Mouse (Mus musculus) MEL (cell line): ENCODE results near the gene Chst13. TPM values are rescaled to one million over a fixed set of nuclear protein-coding genes. Genes with fewer than 3 reads are reported as not detected.

Source experiments
- DNase-seq: peaks from one replicate; pipeline ENCODE4 v3.0.0; 2011; ENCODE audit warnings: low read depth, low spot score
- H3K27ac ChIP-seq: 2 replicates; pipeline ENCODE4 v1.5.1; 2012; ENCODE audit warnings: low read depth, mild to moderate bottlenecking, control low read depth, low read length, moderate library complexity; ENCODE audit not compliant: control insufficient read depth
- H3K27me3 ChIP-seq, 2 experiments: fragments of 150-350 bp in 1 of 2; sonication (generic) in 1 of 2; 2 replicates each; pipeline ENCODE4 v1.6.1; 2012; ENCODE audit warnings: low read length in 2 of 2, mild to moderate bottlenecking in 2 of 2, improper control_type of control experiment in 1 of 2, moderate library complexity in 1 of 2; ENCODE audit not compliant: insufficient read depth in 2 of 2, control insufficient read depth in 1 of 2
- H3K36me3 ChIP-seq, 2 experiments: 2 replicates each; pipeline ENCODE4 v1.6.1; 2012 to 2014; ENCODE audit warnings: low read length in 2 of 2, improper control_type of control experiment in 1 of 2, inconsistent platforms in 1 of 2, mild to moderate bottlenecking in 1 of 2; ENCODE audit not compliant: insufficient read depth in 2 of 2, control insufficient read depth in 1 of 2
- H3K4me1 ChIP-seq, 2 experiments: fragments of 150-350 bp in 1 of 2; sonication (generic) in 1 of 2; 2 replicates each; pipeline ENCODE4 v1.6.1; 2012; ENCODE audit warnings: low read length in 2 of 2, improper control_type of control experiment in 1 of 2, mild to moderate bottlenecking in 1 of 2; ENCODE audit not compliant: insufficient read depth in 2 of 2, control insufficient read depth in 1 of 2
- H3K4me3 ChIP-seq, 2 experiments: fragments of 150-350 bp in 1 of 2; sonication (generic) in 1 of 2; 2 replicates each; pipeline ENCODE4 v1.5.1; 2012; ENCODE audit warnings: low read depth in 2 of 2, low read length in 2 of 2, mild to moderate bottlenecking in 2 of 2, moderate library complexity in 2 of 2, control low read depth in 1 of 2, improper control_type of control experiment in 1 of 2; ENCODE audit not compliant: control insufficient read depth in 1 of 2, insufficient read depth in 1 of 2
- H3K79me2 ChIP-seq: 2 replicates; pipeline ENCODE4 v1.6.1; 2012; ENCODE audit warnings: mild to moderate bottlenecking, low read length, moderate library complexity; ENCODE audit not compliant: control insufficient read depth, poor library complexity, insufficient read depth
- H3K9ac ChIP-seq: 2 replicates; pipeline ENCODE4 v1.6.1; 2012; ENCODE audit warnings: low read depth, mild to moderate bottlenecking, control low read depth, low read length, moderate library complexity; ENCODE audit not compliant: control insufficient read depth, poor library complexity, severe bottlenecking
- H3K9me3 ChIP-seq: fragments of 150-350 bp; sonication (generic); replicated peaks from 2 replicates; pipeline ENCODE4 v1.6.1; 2012; ENCODE audit warnings: mild to moderate bottlenecking, low read length, improper control_type of control experiment, moderate library complexity; ENCODE audit not compliant: insufficient read depth
- BHLHE40 ChIP-seq: IDR thresholded peaks from 2 replicates; pipeline ENCODE4 v1.6.1; 2012; ENCODE audit warnings: low read depth, mild to moderate bottlenecking, inconsistent platforms, low read length, improper control_type of control experiment, borderline replicate concordance
- CHD1 ChIP-seq: IDR thresholded peaks from 2 replicates; pipeline ENCODE4 v1.6.1; 2012; ENCODE audit warnings: low read depth, mild to moderate bottlenecking, inconsistent platforms, low read length, improper control_type of control experiment
- CTCF ChIP-seq, 3 experiments: IDR thresholded peaks in 2 of 3; conservative IDR thresholded peaks in 1 of 3; 2 replicates each; pipeline ENCODE4 v1.5.1; 2011 to 2012; ENCODE audit warnings: low read length in 3 of 3, low read depth in 2 of 3, mild to moderate bottlenecking in 2 of 3, improper control_type of control experiment in 1 of 3, inconsistent platforms in 1 of 3, mixed read lengths in 1 of 3, moderate library complexity in 1 of 3; ENCODE audit not compliant: control insufficient read depth in 1 of 3, insufficient read depth in 1 of 3, poor library complexity in 1 of 3, severe bottlenecking in 1 of 3
- GABPA ChIP-seq: IDR thresholded peaks from 2 replicates; pipeline ENCODE4 v1.6.1; 2012; ENCODE audit warnings: low read depth, mild to moderate bottlenecking, inconsistent platforms, low read length, improper control_type of control experiment, moderate library complexity
- MAFK ChIP-seq: IDR thresholded peaks from 2 replicates; pipeline ENCODE4 v1.6.1; 2011; ENCODE audit warnings: low read depth, mild to moderate bottlenecking, low read length, improper control_type of control experiment, borderline replicate concordance
- MEF2A ChIP-seq: IDR thresholded peaks from 2 replicates; pipeline ENCODE4 v1.6.1; 2014; ENCODE audit warnings: low read depth, mild to moderate bottlenecking, inconsistent platforms, low read length, improper control_type of control experiment; ENCODE audit not compliant: poor library complexity, insufficient replicate concordance, severe bottlenecking; ENCODE audit errors: extremely low read depth
- MXI1 ChIP-seq: IDR thresholded peaks from 2 replicates; pipeline ENCODE4 v1.6.1; 2011; ENCODE audit warnings: mild to moderate bottlenecking, low read depth, low read length, improper control_type of control experiment
- MYB ChIP-seq: IDR thresholded peaks from 2 replicates; pipeline ENCODE4 v1.6.1; 2011; ENCODE audit warnings: mild to moderate bottlenecking, low read depth, low read length, improper control_type of control experiment
- NELFE ChIP-seq: IDR thresholded peaks from 2 replicates; pipeline ENCODE4 v1.6.1; 2011; ENCODE audit warnings: low read depth, low read length, improper control_type of control experiment
- NRF1 ChIP-seq: IDR thresholded peaks from 2 replicates; pipeline ENCODE4 v1.6.1; 2014; ENCODE audit warnings: low read depth, mild to moderate bottlenecking, inconsistent platforms, low read length, improper control_type of control experiment, moderate library complexity; ENCODE audit not compliant: poor library complexity, insufficient read depth, severe bottlenecking
- POLR2AphosphoS2 ChIP-seq: IDR thresholded peaks from 2 replicates; pipeline ENCODE4 v1.6.1; 2011; ENCODE audit warnings: low read length, improper control_type of control experiment
- POLR2AphosphoS5 ChIP-seq: IDR thresholded peaks from 2 replicates; pipeline ENCODE4 v1.6.1; 2012; ENCODE audit warnings: low read depth, borderline replicate concordance, mild to moderate bottlenecking, inconsistent platforms, low read length, moderate library complexity, mixed read lengths
- RCOR1 ChIP-seq: IDR thresholded peaks from 2 replicates; pipeline ENCODE4 v1.6.1; 2012; ENCODE audit warnings: low read depth, mild to moderate bottlenecking, inconsistent platforms, low read length, improper control_type of control experiment
- TAL1 ChIP-seq: IDR thresholded peaks from 2 replicates; pipeline ENCODE4 v1.6.1; 2012; ENCODE audit warnings: mild to moderate bottlenecking, inconsistent platforms, low read length, moderate library complexity, mixed read lengths
- TCF12 ChIP-seq: IDR thresholded peaks from 2 replicates; pipeline ENCODE4 v1.6.1; 2014; ENCODE audit warnings: low read depth, mild to moderate bottlenecking, inconsistent platforms, low read length, improper control_type of control experiment, moderate library complexity
- USF2 ChIP-seq, 2 experiments: IDR thresholded peaks; 2 replicates each; pipeline ENCODE4 v1.6.1; 2011 to 2012; ENCODE audit warnings: improper control_type of control experiment in 2 of 2, low read length in 2 of 2, borderline replicate concordance in 1 of 2, inconsistent platforms in 1 of 2, low read depth in 1 of 2, mild to moderate bottlenecking in 1 of 2; ENCODE audit not compliant: insufficient read depth in 1 of 2
- ZC3H11A ChIP-seq: IDR thresholded peaks from 2 replicates; pipeline ENCODE4 v1.6.1; 2012; ENCODE audit warnings: low read depth, mild to moderate bottlenecking, inconsistent platforms, low read length, improper control_type of control experiment
- ZMIZ1 ChIP-seq: IDR thresholded peaks from 2 replicates; pipeline ENCODE4 v1.6.1; 2012; ENCODE audit warnings: low read depth, mild to moderate bottlenecking, inconsistent platforms, low read length, improper control_type of control experiment, moderate library complexity
- polyA plus RNA-seq, 2 experiments: library from polyadenylated mRNA; stranded (reverse) in 1 of 2; unstranded in 1 of 2; fragments of >175 nt in 1 of 2; fragments of >200 nt in 1 of 2; gene quantifications; 2 replicates each; pipeline versions ENCODE4 v1.2.1 to v1.2.4; 2012; ENCODE audit warnings: low replicate concordance in 2 of 2, low read depth in 1 of 2; ENCODE audit not compliant: insufficient read length in 2 of 2, insufficient read depth in 1 of 2, missing spikeins in 1 of 2
- total RNA-seq: library from RNA; depleted of rRNA; stranded (reverse); fragments of 300-350 nt; gene quantifications from 2 replicates; pipeline ENCODE4 v1.2.3, GENCODE M21; 2012

Gene Chst13
- total and polyA plus RNA-seq, 3 experiments = not detected

DNA sequence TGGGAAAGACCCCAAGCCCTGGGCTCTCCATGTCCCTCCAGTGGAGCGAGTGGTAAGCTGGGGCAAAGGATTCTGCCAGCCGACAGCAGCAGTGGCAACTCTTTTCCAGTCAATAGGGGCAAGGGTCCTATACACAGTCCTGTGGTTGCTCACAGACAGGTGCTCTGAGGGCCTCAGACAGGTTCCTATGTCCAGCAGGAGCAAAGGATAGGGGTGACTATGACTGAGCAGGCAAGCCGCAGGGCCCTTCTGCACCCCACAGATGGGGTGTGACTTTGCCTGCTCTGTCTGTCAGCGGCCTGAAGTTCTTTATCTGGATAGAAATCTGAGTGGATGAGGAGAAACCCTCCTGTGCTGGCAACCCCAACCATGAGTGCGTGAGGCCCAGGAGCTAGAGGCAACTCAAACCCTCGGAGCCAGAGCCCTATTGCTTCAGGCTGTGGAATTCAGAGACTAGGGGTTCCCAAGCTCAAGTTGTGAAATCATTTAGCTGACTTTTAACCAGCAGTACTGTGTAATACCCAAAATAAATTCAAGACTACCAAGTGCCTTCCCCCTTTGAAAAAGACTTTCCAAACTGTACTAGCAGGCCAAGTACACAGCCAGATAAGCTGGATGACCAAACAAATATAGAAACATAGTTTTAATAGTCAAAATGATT lies 18.5 kb downstream of the Chst13 start:
- H3K79me2 ChIP-seq = no peaks in the 10 kb centered on the region
- no peaks in the 10 kb centered on the region for H3K9me3 ChIP-seq
- H3K27ac ChIP-seq = no peak overlapping the region
- H3K27me3 ChIP-seq = no peaks in the 10 kb centered on the region
- no peak for TF ChIP-seq RCOR1
- H3K9ac ChIP-seq = no peak overlapping the region
- H3K36me3 ChIP-seq = no peaks in the 10 kb centered on the region
- no peak overlapping the region for H3K4me3 ChIP-seq
- DNase-seq = no peak
- no peaks in the 10 kb centered on the region for H3K4me1 ChIP-seq

DNA sequence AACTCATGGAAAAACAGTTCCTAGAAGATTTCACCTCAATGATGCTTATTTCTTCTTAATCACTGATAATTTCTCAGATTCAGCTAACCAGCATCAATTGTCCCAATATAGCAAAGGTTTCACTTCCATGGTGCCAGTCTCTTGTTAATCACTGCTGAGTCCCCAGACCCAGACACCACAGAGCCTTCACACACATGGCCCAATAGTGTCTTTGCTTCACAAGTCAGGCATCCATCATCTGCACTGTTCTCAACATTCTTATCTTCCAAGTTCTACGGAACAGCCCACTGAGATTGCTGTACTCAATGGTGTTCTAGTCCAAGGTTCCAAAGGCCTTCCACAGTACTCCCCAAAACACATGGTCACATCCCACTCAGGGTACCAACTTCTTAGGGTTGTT lies 24.1 kb downstream of the Chst13 start, which contains the start of gene BC048671:
Gene BC048671 (plus strand): TSS at position 301 of the 400 bp plus-strand sequence.
- Histone ChIP-seq H3K4me1 (no peaks in the 10 kb centered on the region), H3K9me3 (no peaks in the 10 kb centered on the region), H3K9ac (no peak within 1 kb of the TSS), H3K36me3 (no peaks in the 10 kb centered on the region), H3K79me2 (no peaks in the 10 kb centered on the region), H3K27me3 (no peaks in the 10 kb centered on the region), H3K27ac (no peak within 1 kb of the TSS), H3K4me3 (no peak within 1 kb of the TSS)
- TF ChIP-seq NRF1 = no peak
- TF ChIP-seq TAL1 = no peak
- no peak for TF ChIP-seq CHD1
- TF ChIP-seq BHLHE40 = no peak
- TF ChIP-seq POLR2AphosphoS5 = no peak
- TF ChIP-seq MXI1 = no peak
- no peak for TF ChIP-seq MAFK
- TF ChIP-seq ZC3H11A = no peak
- no peak for TF ChIP-seq POLR2AphosphoS2
- no peak for TF ChIP-seq MEF2A
- no peak for TF ChIP-seq USF2 (IDR thresholded peaks at IDR 0.05; ENCODE audit: borderline replicate concordance in 1 of 2, insufficient read depth in 1 of 2, low read depth in 1 of 2, low read length in 2 of 2)
- no peak for TF ChIP-seq NELFE
- TF ChIP-seq GABPA = no peak
- TF ChIP-seq RCOR1 = no peak
- TF ChIP-seq CTCF (IDR thresholded peaks at IDR 0.05 in 2 of 3, conservative IDR thresholded peaks at IDR 0.05 in 1 of 3; ENCODE audit: control insufficient read depth in 1 of 3, insufficient read depth in 1 of 3, low read depth in 2 of 3, low read length in 3 of 3, poor library complexity in 1 of 3, severe bottlenecking in 1 of 3) = no peak
- TF ChIP-seq TCF12 = no peak
- no peak for TF ChIP-seq MYB
- no peak for TF ChIP-seq ZMIZ1
- no peak for DNase-seq
